Mouse (Mus musculus) spleen, adult 12 weeks (tissue): ENCODE results near the gene Chrne.
"Not testable (repeated sequence)": the region's sequence is repeated elsewhere in the genome, so short reads cannot be mapped to it uniquely, and the experiment has no call there.

Experiments used
- DNase-seq: peaks from one replicate; pipeline ENCODE4 v3.0.0; 2022; ENCODE audit warnings: low spot score

Chrne gene

DNA sequence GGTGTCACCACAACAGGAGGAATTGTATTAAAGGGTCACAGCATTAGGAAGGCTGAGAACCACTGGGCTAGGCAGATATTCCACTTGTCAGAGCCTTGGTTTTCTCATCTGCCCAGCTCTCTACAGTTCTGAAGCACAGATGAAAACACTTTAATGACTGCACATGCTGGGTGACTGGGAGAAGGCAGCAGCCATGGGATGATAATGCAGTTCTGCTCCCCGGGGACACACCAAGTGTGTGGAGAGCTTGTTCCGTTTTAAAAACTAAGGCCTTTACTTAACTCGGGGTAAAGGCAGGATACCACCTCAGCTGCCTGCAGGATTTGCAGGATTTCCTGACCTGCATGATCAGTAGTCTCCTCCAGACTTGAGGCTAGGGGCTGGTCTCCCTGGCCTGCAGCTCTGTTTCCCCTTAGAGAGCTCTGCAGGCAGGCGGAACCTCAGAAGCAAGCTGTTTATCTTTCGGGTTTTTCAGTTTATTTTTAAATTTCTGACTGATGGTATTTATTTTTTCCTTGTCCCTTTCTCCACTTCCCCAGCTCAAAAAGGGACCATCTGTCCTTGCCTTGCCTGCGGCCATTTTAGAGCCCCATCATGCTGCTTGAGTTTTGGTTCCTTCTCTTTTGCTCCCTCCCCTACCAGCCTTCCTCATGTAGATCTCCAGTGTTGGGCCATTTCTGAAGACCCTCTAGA, 35.8 kb downstream of the Chrne start:
- no peak for DNase-seq

- no peak for DNase-seq
These were observed 36.8 kb downstream of the Chrne start for GRCm38 (mm10) chr11:70582196-70582595.

DNA sequence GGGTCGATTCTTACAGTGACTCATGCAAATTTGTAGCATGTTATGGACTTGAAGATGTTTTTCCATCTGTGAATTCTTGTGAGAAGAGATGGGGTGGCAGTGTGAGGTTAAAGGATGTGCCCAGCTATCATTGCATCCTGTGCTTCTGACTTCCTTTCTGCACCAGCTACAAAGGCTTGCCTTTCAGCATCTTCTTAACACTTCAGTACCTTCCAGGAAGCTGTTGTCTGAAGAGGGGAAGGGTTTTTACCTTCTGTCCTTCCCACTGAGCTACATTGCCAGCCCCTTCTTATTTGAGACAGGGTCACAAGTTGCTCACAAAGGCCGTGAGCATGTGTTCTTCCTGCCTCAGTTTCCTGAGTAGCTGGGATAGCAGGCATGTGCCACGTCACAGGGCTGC, 38.1 kb downstream of the Chrne start:
- no peak for DNase-seq

GRCm38 (mm10) chr11:70580358-70580720, 38.7 kb downstream of the Chrne start:
- DNase-seq, result no peak

GRCm38 (mm10) chr11:70579710-70580357, 39.2 kb downstream of the Chrne start:
- no peak for DNase-seq

GRCm38 (mm10) chr11:70578962-70579361, 40.1 kb downstream of the Chrne start:
- no peak for DNase-seq

DNA sequence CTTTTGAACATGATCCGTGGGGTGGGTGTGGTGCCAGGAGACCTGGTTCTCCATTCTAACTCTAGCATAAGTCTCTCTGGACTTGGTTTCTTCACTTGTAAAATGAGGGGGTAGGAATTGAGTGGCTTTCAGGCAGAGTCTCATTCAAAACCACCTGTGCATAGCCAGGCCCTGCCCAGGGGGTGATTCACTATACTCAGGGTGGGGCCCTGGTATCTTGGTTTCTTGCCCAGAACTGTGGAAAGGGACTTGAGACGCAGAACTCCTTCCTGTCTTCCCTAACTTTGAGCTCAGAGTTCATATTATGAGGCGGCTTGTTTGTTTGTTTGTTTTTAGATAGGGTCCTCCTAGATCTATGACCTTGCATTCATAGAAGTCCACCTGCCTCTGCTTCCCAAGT, 41.8 kb downstream of the Chrne start:
- no peak for DNase-seq

GRCm38 (mm10) chr11:70573872-70574271, 45.1 kb downstream of the Chrne start:
- DNase-seq, result no peak

- DNase-seq, result no peak
These were observed 46.6 kb downstream of the Chrne start for GRCm38 (mm10) chr11:70572348-70572902.

DNA sequence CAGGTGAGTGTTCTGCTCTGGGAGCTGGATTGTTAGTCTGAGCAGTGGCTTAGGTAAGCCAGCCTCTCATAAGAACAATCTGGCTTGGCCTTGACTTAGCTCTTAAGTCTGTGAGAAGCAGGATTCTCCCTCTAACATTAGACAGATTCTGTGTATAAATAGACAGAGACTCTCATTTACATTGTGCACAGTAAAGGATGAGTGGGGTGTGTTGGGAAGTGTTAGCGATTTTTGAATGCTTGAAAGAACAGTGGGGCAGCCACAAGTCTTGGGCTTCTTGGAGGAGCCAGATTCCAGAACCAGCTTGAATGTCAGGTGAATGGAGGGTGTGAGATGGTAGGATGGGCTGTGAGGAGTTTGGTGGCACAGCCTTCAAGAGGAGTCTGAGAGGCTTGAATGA, 47.4 kb downstream of the Chrne start:
- no peak for DNase-seq

GRCm38 (mm10) chr11:70570614-70571013, 48.4 kb downstream of the Chrne start:
- not testable (repeated sequence) for DNase-seq

DNA sequence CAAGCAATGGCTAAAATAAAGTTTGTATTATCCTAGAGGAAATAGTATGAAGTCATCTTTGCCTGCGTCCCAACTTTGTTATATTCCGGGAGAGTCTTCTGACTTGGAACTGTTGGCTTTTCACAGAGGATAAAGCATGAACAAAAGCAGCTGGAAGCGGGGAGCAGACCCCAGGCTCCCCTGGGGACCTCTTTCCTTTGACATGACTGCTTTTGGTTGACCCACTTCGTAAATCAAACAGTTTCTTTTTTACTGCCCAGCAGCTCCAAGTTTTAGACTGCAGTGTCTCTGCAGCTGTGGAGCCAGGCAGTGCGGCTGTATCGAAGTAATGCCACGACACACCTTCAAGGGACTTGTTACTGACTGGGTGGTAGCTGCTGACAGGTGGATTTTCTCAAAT, 52.4 kb downstream of the Chrne start:
- no peak for DNase-seq
